Mouse (Mus musculus): Measurements from ENCODE around the gene Eno2.

The Eno2 gene

GRCm38 (mm10) chr6:124765951-124766350 lies 3.5 kb downstream of the Eno2 start:
- no peak for DNase-seq (ENCODE audit: low spot score)

- peak; percentile 88 for DNase-seq (ENCODE audit: low spot score)
Measured at GRCm38 (mm10) chr6:124759259-124759658, 10.2 kb downstream of the Eno2 start.

- DNase-seq (ENCODE audit: low spot score) = no peak
Measured at GRCm38 (mm10) chr6:124758849-124759232, 10.6 kb downstream of the Eno2 start.

GRCm38 (mm10) chr6:124757909-124758848 lies 11.3 kb downstream of the Eno2 start:
- no peak for DNase-seq (ENCODE audit: low spot score)

- DNase-seq (ENCODE audit: low spot score) = no peak
Measured at GRCm38 (mm10) chr6:124757351-124757880, 12.1 kb downstream of the Eno2 start.

- peak; percentile 81 for DNase-seq (ENCODE audit: low spot score)
Measured at GRCm38 (mm10) chr6:124756652-124757350, 12.7 kb downstream of the Eno2 start.

- DNase-seq (ENCODE audit: low spot score) = peak; percentile 73
Measured at GRCm38 (mm10) chr6:124755831-124756595, 13.5 kb downstream of the Eno2 start, which contains the start of the genes Gm45234 and Atn1. TSS of gene Gm45234 (minus strand) at chr6:124756021. TSS of gene Atn1 (minus strand) at chr6:124756524.

GRCm38 (mm10) chr6:124755306-124755705 lies 14.2 kb downstream of the Eno2 start:
- DNase-seq (ENCODE audit: low spot score) = no peak

- DNase-seq (ENCODE audit: low spot score) = no peak
Measured at GRCm38 (mm10) chr6:124753861-124754260, 15.6 kb downstream of the Eno2 start.

- DNase-seq (ENCODE audit: low spot score) = no peak
Measured at GRCm38 (mm10) chr6:124750405-124750804, 19.1 kb downstream of the Eno2 start.

GRCm38 (mm10) chr6:124746654-124747632 lies 22.5 kb downstream of the Eno2 start:
- DNase-seq (ENCODE audit: low spot score) = no peak

GRCm38 (mm10) chr6:124746296-124746605 lies 23.2 kb downstream of the Eno2 start:
- no peak for DNase-seq (ENCODE audit: low spot score)

GRCm38 (mm10) chr6:124745490-124746295 lies 23.8 kb downstream of the Eno2 start:
- peak; percentile 94 for DNase-seq (ENCODE audit: low spot score)

- no peak for DNase-seq (ENCODE audit: low spot score)
Measured at GRCm38 (mm10) chr6:124744755-124745321, 24.6 kb downstream of the Eno2 start.

GRCm38 (mm10) chr6:124743647-124744046 lies 25.8 kb downstream of the Eno2 start:
- no peak for DNase-seq (ENCODE audit: low spot score)

GRCm38 (mm10) chr6:124742839-124743514 lies 26.5 kb downstream of the Eno2 start:
- DNase-seq (ENCODE audit: low spot score) = no peak

GRCm38 (mm10) chr6:124741842-124742241 lies 27.6 kb downstream of the Eno2 start:
- DNase-seq (ENCODE audit: low spot score) = no peak

- DNase-seq (ENCODE audit: low spot score) = peak; percentile 91
Measured at GRCm38 (mm10) chr6:124740888-124741761, 28.3 kb downstream of the Eno2 start, which contains the start of gene Grcc10. TSS of gene Grcc10 (minus strand) at chr6:124741374.

All from lung, postnatal 25 days (tissue).